10 mouse cellular contexts compared by ENCODE assay signal in the genomic region with DNA sequence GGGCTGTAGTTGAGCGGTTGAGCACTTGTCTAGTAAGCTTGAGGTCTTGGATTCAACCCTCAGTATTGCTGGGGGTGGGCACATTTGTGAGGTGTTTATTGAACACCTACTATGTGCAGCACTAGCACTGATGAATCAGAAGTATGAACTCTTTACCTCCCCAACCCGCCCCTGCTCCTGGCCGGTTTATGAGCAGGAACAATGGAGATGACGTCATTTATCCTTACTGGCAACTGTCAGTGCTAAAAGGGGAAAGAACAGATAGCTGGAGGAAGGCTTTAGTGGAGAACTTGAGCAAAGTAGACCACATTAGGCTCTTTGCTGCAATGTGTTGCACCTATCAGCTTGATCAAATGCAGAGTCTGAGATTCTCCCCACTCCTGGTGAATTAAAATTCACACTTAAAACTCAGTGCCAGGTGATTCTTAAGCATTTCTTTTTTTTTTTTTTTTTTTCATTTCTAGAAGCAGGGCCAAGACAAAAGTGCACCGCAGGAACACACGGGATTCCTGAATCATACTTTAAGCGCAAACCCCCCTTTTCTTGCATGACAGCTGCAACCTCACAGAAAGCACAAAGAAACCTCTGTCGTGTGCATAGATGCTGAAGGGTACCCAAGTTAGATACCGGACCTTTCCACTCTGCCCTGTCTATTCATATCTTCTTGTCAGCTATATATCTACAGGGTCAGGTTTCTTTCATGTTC. TPM values are rescaled to one million over a fixed set of nuclear protein-coding genes. Genes with fewer than 3 reads are reported as not detected.
DNase-seq lines count a peak whose midpoint lies in the region; ATAC-seq and TF ChIP-seq lines count a peak whose summit lies in the region.
"Had no signal": no experiment of that assay in that cellular context is flagged by ENCODE, and none has a peak within 500 bp of the region (broad histone marks: within the 10 kb centered on the region; RNA-seq: fewer than 3 reads in every experiment).

No protein-coding gene starts in this region.

- no peaks in the 10 kb centered on the region for H3K9me3 ChIP-seq in midbrain, embryonic 10.5 days (replicated peaks)
- no peaks in the 10 kb centered on the region for H3K9me3 ChIP-seq in midbrain, postnatal 0 days (ENCODE audit: low read length)
- H3K9me3 ChIP-seq in intestine, embryonic 16.5 days (ENCODE audit: control insufficient read depth, low read length) = no peaks in the 10 kb centered on the region
- no peaks in the 10 kb centered on the region for H3K9me3 ChIP-seq in stomach, embryonic 16.5 days (replicated peaks; ENCODE audit: control insufficient read depth, low read length)
- H3K9me3 ChIP-seq: midbrain, embryonic 12.5 days had no signal

- TF ChIP-seq CTCF in midbrain, postnatal 0 days (IDR thresholded peaks at IDR 0.05) = no peak

- ATAC-seq in midbrain, postnatal 0 days (ENCODE audit: low FRiP score) = no peak
- ATAC-seq in intestine, embryonic 16.5 days = 0 out of 2 replicates have a peak, but pooled peaks have one; percentile 38
- no peak for ATAC-seq in stomach, embryonic 16.5 days (ENCODE audit: insufficient read depth, low FRiP score)
- ATAC-seq: activated CD4-positive, CD25-positive, alpha-beta regulatory T cell, adult 4 months had no signal

- H3K27ac ChIP-seq in midbrain, embryonic 10.5 days (replicated peaks) = peak overlapping the region; percentile 39; the same call in 1 of the 2 replicates
- no peak overlapping the region for H3K27ac ChIP-seq in midbrain, postnatal 0 days (ENCODE audit: low read depth, low read length)
- H3K27ac ChIP-seq in intestine, embryonic 16.5 days (ENCODE audit: low read length) = no peak overlapping the region; the same call in 1 of the 2 replicates
- H3K27ac ChIP-seq in stomach, embryonic 16.5 days (ENCODE audit: low read length) = peak overlapping the region; percentile 75

- WGBS in midbrain, embryonic 10.5 days = 78% methylated on average over 9 of the region's 9 CpGs
- WGBS in midbrain, postnatal 0 days = 48% methylated on average over 9 of the region's 9 CpGs
- 52% methylated on average over 9 of the region's 9 CpGs for WGBS in intestine, embryonic 16.5 days
- WGBS in stomach, embryonic 16.5 days = 38% methylated on average over 9 of the region's 9 CpGs

- H3K36me3 ChIP-seq in midbrain, embryonic 10.5 days = no peaks in the 10 kb centered on the region
- H3K36me3 ChIP-seq in midbrain, postnatal 0 days (ENCODE audit: insufficient read depth, low read length) = no peaks in the 10 kb centered on the region
- no peaks in the 10 kb centered on the region for H3K36me3 ChIP-seq in intestine, embryonic 16.5 days (ENCODE audit: control insufficient read depth, insufficient read depth, low read length)
- no peaks in the 10 kb centered on the region for H3K36me3 ChIP-seq in stomach, embryonic 16.5 days (ENCODE audit: control insufficient read depth, insufficient read depth, low read length)
- H3K36me3 ChIP-seq: midbrain, embryonic 12.5 days had no signal

- no peak overlapping the region for H3K9ac ChIP-seq in midbrain, postnatal 0 days (replicated peaks; ENCODE audit: low read length, poor library complexity, severe bottlenecking)
- no peak overlapping the region for H3K9ac ChIP-seq in intestine, embryonic 16.5 days (ENCODE audit: low read depth, low read length)
- H3K9ac ChIP-seq in stomach, embryonic 16.5 days (ENCODE audit: low read length) = no peak overlapping the region; the same call in 1 of the 2 replicates
- H3K9ac ChIP-seq: midbrain, embryonic 12.5 days had no signal

- no peak overlapping the region for H3K4me2 ChIP-seq in midbrain, postnatal 0 days (ENCODE audit: low read depth, low read length, poor library complexity, severe bottlenecking)
- H3K4me2 ChIP-seq in intestine, embryonic 16.5 days (ENCODE audit: low read depth, low read length) = no peak overlapping the region
- no peak overlapping the region for H3K4me2 ChIP-seq in stomach, embryonic 16.5 days (ENCODE audit: low read depth, low read length)
- H3K4me2 ChIP-seq: midbrain, embryonic 12.5 days had no signal

- H3K4me1 ChIP-seq in midbrain, embryonic 10.5 days = peaks cover 18% of the 10 kb centered on the region
- 0 out of 2 replicates have a peak, but pooled peaks cover 3% of the 10 kb centered on the region for H3K4me1 ChIP-seq in midbrain, postnatal 0 days (ENCODE audit: insufficient read depth, low read length)
- peaks cover 15% of the 10 kb centered on the region for H3K4me1 ChIP-seq in intestine, embryonic 16.5 days (ENCODE audit: control insufficient read depth, insufficient read depth, low read length)
- H3K4me1 ChIP-seq in stomach, embryonic 16.5 days (ENCODE audit: control insufficient read depth, insufficient read depth, low read length) = peaks cover 16% of the 10 kb centered on the region

- H3K27me3 ChIP-seq in midbrain, embryonic 10.5 days (ENCODE audit: low read depth, poor library complexity, severe bottlenecking) = peaks cover 12% of the 10 kb centered on the region; the same call in 1 of the 2 replicates
- H3K27me3 ChIP-seq in midbrain, postnatal 0 days (ENCODE audit: insufficient read depth, low read length) = no peaks in the 10 kb centered on the region
- H3K27me3 ChIP-seq in intestine, embryonic 16.5 days (replicated peaks; ENCODE audit: control insufficient read depth, insufficient read depth, low read length) = no peaks in the 10 kb centered on the region
- H3K27me3 ChIP-seq in stomach, embryonic 16.5 days (ENCODE audit: control insufficient read depth, insufficient read depth, low read length) = no peaks in the 10 kb centered on the region
- H3K27me3 ChIP-seq: midbrain, embryonic 12.5 days had no signal

- H3K4me3 ChIP-seq in midbrain, embryonic 10.5 days = no peak overlapping the region
- no peak overlapping the region for H3K4me3 ChIP-seq in midbrain, postnatal 0 days (ENCODE audit: low read depth, low read length)
- no peak overlapping the region for H3K4me3 ChIP-seq in intestine, embryonic 16.5 days (ENCODE audit: low read length)
- H3K4me3 ChIP-seq in stomach, embryonic 16.5 days (replicated peaks; ENCODE audit: low read length) = no peak overlapping the region
- H3K4me3 ChIP-seq: midbrain, embryonic 12.5 days had no signal

- peak; percentile 76 for DNase-seq in heart, adult 11 months
- no peak for DNase-seq in heart, postnatal 4 days
- no peak for DNase-seq in midbrain, embryonic 10.5 days (ENCODE audit: low spot score)
- no peak for DNase-seq in midbrain, postnatal 0 days (ENCODE audit: low spot score)
- DNase-seq in thymus, postnatal 36 days = no peak
- DNase-seq in MN1 (ENCODE audit: low spot score) = no peak

RNA-seq across cellular contexts. Expression of gene Boc, which starts 56.6 kb away (rescaled TPM):
- total RNA-seq in heart, postnatal 4 days (2021) = 1 to 10 TPM; 8.8 to 9.3 TPM
- 30.8 and 37.1 TPM in 2 replicates for polyA plus RNA-seq in midbrain, embryonic 10.5 days (2016; fragmentation: Nextera tagmentation; extraction: Ambion mirVana)
- total RNA-seq in midbrain, postnatal 0 days (2014; rRNA removed) = 13.5 and 24.9 TPM in 2 replicates
- polyA plus RNA-seq in midbrain, postnatal 0 days (2015; fragmentation: Nextera tagmentation; extraction: Ambion mirVana) = 2.7 and 3.9 TPM in 2 replicates
- 8.3 and 8.8 TPM in 2 replicates for polyA plus RNA-seq in intestine, embryonic 16.5 days (2015; fragmentation: Nextera tagmentation; extraction: Ambion mirVana)
- polyA plus RNA-seq in stomach, embryonic 16.5 days (2015; fragmentation: Nextera tagmentation; extraction: Ambion mirVana) = 16.9 and 17.9 TPM in 2 replicates

Comparison
In these comparisons a context has a peak if more than half of its experiments do, and no peak if none do; other contexts are left out.
1. H3K27ac ChIP-seq: peak in midbrain, embryonic 10.5 days (single experiment) and stomach, embryonic 16.5 days (single experiment); none in midbrain, postnatal 0 days (single experiment) and intestine, embryonic 16.5 days (single experiment).